Mouse (Mus musculus) midbrain, embryonic 14.5 days (tissue): ENCODE results near the gene Acot12. TPM values are rescaled to one million over a fixed set of nuclear protein-coding genes. Genes with fewer than 3 reads are reported as not detected.
A peak's percentile ranks its signal among the peaks of the same experiment; 100 is the strongest.

ENCODE experiments used
- ATAC-seq: fragments of 200-750 bp; cut with Nextera tagmentation; 2 replicates; pipeline ENCODE4 v1.8.0; 2017; ENCODE audit warnings: moderate number of reproducible peaks, moderate library complexity; ENCODE audit not compliant: low FRiP score, low TSS enrichment
- DNase-seq: peaks from one replicate; pipeline ENCODE4 v3.0.0-alpha.2; 2015
- H3K27ac ChIP-seq: fragments of 300-500 bp; sonication (generic); replicated peaks from 2 replicates; pipeline ENCODE4 v1.5.1; 2014; ENCODE audit warnings: mild to moderate bottlenecking, low read depth, low read length, moderate library complexity
- H3K27me3 ChIP-seq: fragments of 300-500 bp; sonication (generic); 2 replicates; pipeline ENCODE4 v1.6.1; 2014; ENCODE audit warnings: low read length, control low read depth, mixed read lengths; ENCODE audit not compliant: control insufficient read depth, insufficient read depth
- H3K36me3 ChIP-seq: fragments of 300-500 bp; sonication (generic); 2 replicates; pipeline ENCODE4 v1.6.1; 2014; ENCODE audit warnings: low read length, control low read depth; ENCODE audit not compliant: control insufficient read depth, insufficient read depth
- H3K4me1 ChIP-seq: fragments of 300-500 bp; sonication (generic); 2 replicates; pipeline ENCODE4 v1.6.1; 2014; ENCODE audit warnings: mild to moderate bottlenecking, antibody characterized with exemption, low read length, control low read depth; ENCODE audit not compliant: control insufficient read depth, insufficient read depth
- H3K4me2 ChIP-seq: fragments of 300-500 bp; sonication (generic); 2 replicates; pipeline ENCODE4 v1.6.1; 2014; ENCODE audit warnings: mild to moderate bottlenecking, low read length, moderate library complexity
- H3K4me3 ChIP-seq: fragments of 300-500 bp; sonication (generic); replicated peaks from 2 replicates; pipeline ENCODE4 v1.5.1; 2014; ENCODE audit warnings: low read depth, low read length
- H3K9ac ChIP-seq: fragments of 300-500 bp; sonication (generic); replicated peaks from 2 replicates; pipeline ENCODE4 v1.6.1; 2014; ENCODE audit warnings: mild to moderate bottlenecking, low read length, moderate library complexity
- H3K9me3 ChIP-seq: fragments of 300-500 bp; sonication (generic); 2 replicates; pipeline ENCODE4 v1.6.1; 2016; ENCODE audit warnings: low read length, control low read depth, mixed read lengths; ENCODE audit not compliant: control insufficient read depth
- WGBS: fragments of 180-500 bp; shearing (Covaris S2); extraction: QIAGEN DNeasy Blood & Tissue Kit; methylation state at CpG from one replicate; pipeline ENCODE4 v1.1.7; 2014; 5-methylcytosine and 5-hydroxymethylcytosine counted together
- polyA plus RNA-seq: library from polyadenylated mRNA; unstranded; fragments of >200 nt; fragmentation: Nextera tagmentation; extraction: Ambion mirVana; gene quantifications from 2 replicates; pipeline ENCODE4 v1.2.1, GENCODE M21; 2014

Gene Acot12
- polyA plus RNA-seq, 1 experiment from 2014 or later = not detected

GRCm38 (mm10) chr13:91723736-91724119 is 17.6 kb upstream of the Acot12 start:
- H3K9me3 ChIP-seq = no peaks in the 10 kb centered on the region
- H3K4me3 ChIP-seq = no peak overlapping the region
- H3K27me3 ChIP-seq = no peaks in the 10 kb centered on the region
- no peak for DNase-seq
- no peak overlapping the region for H3K27ac ChIP-seq
- no peak for ATAC-seq
- 80% methylated on average over 7 of the region's 7 CpGs for WGBS
- H3K36me3 ChIP-seq = no peaks in the 10 kb centered on the region
- H3K4me2 ChIP-seq = no peak overlapping the region
- H3K4me1 ChIP-seq = no peaks in the 10 kb centered on the region
- no peak overlapping the region for H3K9ac ChIP-seq

GRCm38 (mm10) chr13:91724211-91724610 is 17.1 kb upstream of the Acot12 start:
- Histone ChIP-seq H3K36me3 (no peaks in the 10 kb centered on the region), H3K4me3 (no peak overlapping the region), H3K4me2 (no peak overlapping the region), H3K27ac (no peak overlapping the region), H3K9me3 (no peaks in the 10 kb centered on the region), H3K27me3 (no peaks in the 10 kb centered on the region), H3K4me1 (no peaks in the 10 kb centered on the region), H3K9ac (no peak overlapping the region)
- 92% methylated on average over 3 of the region's 3 CpGs for WGBS
- ATAC-seq (no peak), DNase-seq (no peak)

GRCm38 (mm10) chr13:91725130-91725529 is 16.2 kb upstream of the Acot12 start:
- no peaks in the 10 kb centered on the region for H3K4me1 ChIP-seq
- WGBS = 81% methylated on average over 3 of the region's 3 CpGs
- no peaks in the 10 kb centered on the region for H3K27me3 ChIP-seq
- no peak overlapping the region for H3K4me3 ChIP-seq
- no peak overlapping the region for H3K4me2 ChIP-seq
- H3K9ac ChIP-seq = no peak overlapping the region
- no peaks in the 10 kb centered on the region for H3K9me3 ChIP-seq
- H3K36me3 ChIP-seq = no peaks in the 10 kb centered on the region
- DNase-seq = no peak
- H3K27ac ChIP-seq = no peak overlapping the region
- ATAC-seq = no peak

- Histone ChIP-seq H3K27me3 (no peaks in the 10 kb centered on the region), H3K9ac (no peak overlapping the region), H3K4me1 (no peaks in the 10 kb centered on the region), H3K4me2 (no peak overlapping the region), H3K9me3 (no peaks in the 10 kb centered on the region), H3K4me3 (no peak overlapping the region), H3K27ac (no peak overlapping the region), H3K36me3 (no peaks in the 10 kb centered on the region)
- DNase-seq (no peak), ATAC-seq (no peak)
Measured at GRCm38 (mm10) chr13:91727899-91728298, 13.4 kb upstream of the Acot12 start.

GRCm38 (mm10) chr13:91737191-91737590 is 4.1 kb upstream of the Acot12 start:
- peaks cover 5% of the 10 kb centered on the region; the same call in 1 of the 2 replicates for H3K4me1 ChIP-seq
- no peak overlapping the region for H3K9ac ChIP-seq
- H3K9me3 ChIP-seq = no peaks in the 10 kb centered on the region
- H3K4me3 ChIP-seq = no peak overlapping the region
- H3K36me3 ChIP-seq = no peaks in the 10 kb centered on the region
- no peaks in the 10 kb centered on the region for H3K27me3 ChIP-seq
- ATAC-seq = no peak
- DNase-seq = no peak
- no peak overlapping the region for H3K27ac ChIP-seq
- 95% methylated on average over 1 of the region's 1 CpGs for WGBS
- H3K4me2 ChIP-seq = no peak overlapping the region

GRCm38 (mm10) chr13:91740851-91741250 is 461 bp upstream of the Acot12 start:
- H3K4me1 ChIP-seq = peaks cover 5% of the 10 kb centered on the region; the same call in 1 of the 2 replicates
- DNase-seq (no peak), ATAC-seq (no peak)
- H3K27ac ChIP-seq = no peak overlapping the region
- peak overlapping the region; percentile 80 for H3K4me2 ChIP-seq
- 66% methylated on average over 6 of the region's 6 CpGs for WGBS
- H3K4me3 ChIP-seq = peak overlapping the region; percentile 44
- H3K9me3 ChIP-seq = no peaks in the 10 kb centered on the region
- H3K9ac ChIP-seq = peak overlapping the region; percentile 63; the same call in 1 of the 2 replicates
- H3K36me3 ChIP-seq = no peaks in the 10 kb centered on the region
- no peaks in the 10 kb centered on the region for H3K27me3 ChIP-seq

GRCm38 (mm10) chr13:91743180-91743579 is 1.9 kb downstream of the Acot12 start:
- H3K4me2 ChIP-seq = no peak overlapping the region
- no peak overlapping the region for H3K4me3 ChIP-seq
- DNase-seq (no peak), ATAC-seq (no peak)
- 78% methylated on average over 3 of the region's 3 CpGs for WGBS
- H3K27ac ChIP-seq = no peak overlapping the region
- no peaks in the 10 kb centered on the region for H3K36me3 ChIP-seq
- peaks cover 5% of the 10 kb centered on the region; the same call in 1 of the 2 replicates for H3K4me1 ChIP-seq
- H3K9me3 ChIP-seq = no peaks in the 10 kb centered on the region
- no peak overlapping the region for H3K9ac ChIP-seq
- H3K27me3 ChIP-seq = no peaks in the 10 kb centered on the region

- ATAC-seq = no peak
- 94% methylated on average over 5 of the region's 5 CpGs for WGBS
Measured at GRCm38 (mm10) chr13:91746470-91746869, 5.2 kb downstream of the Acot12 start.

GRCm38 (mm10) chr13:91748401-91748800 is 7.1 kb downstream of the Acot12 start:
- Histone ChIP-seq H3K9me3 (no peaks in the 10 kb centered on the region), H3K9ac (no peak overlapping the region), H3K27me3 (no peaks in the 10 kb centered on the region), H3K4me3 (no peak overlapping the region), H3K27ac (no peak overlapping the region), H3K36me3 (no peaks in the 10 kb centered on the region), H3K4me2 (no peak overlapping the region), H3K4me1 (no peaks in the 10 kb centered on the region)
- 89% methylated on average over 2 of the region's 2 CpGs for WGBS
- ATAC-seq (no peak), DNase-seq (no peak)

More at GRCm38 (mm10) chr13:91746470-91746869, 5.2 kb downstream of the Acot12 start:
- no peak overlapping the region for H3K27ac ChIP-seq
- H3K9me3 ChIP-seq = no peaks in the 10 kb centered on the region
- no peak overlapping the region for H3K9ac ChIP-seq
- no peak overlapping the region for H3K4me2 ChIP-seq
- H3K27me3 ChIP-seq = no peaks in the 10 kb centered on the region
- DNase-seq = no peak
- H3K4me3 ChIP-seq = no peak overlapping the region
- H3K4me1 ChIP-seq = peaks cover 3% of the 10 kb centered on the region; the same call in 1 of the 2 replicates
- H3K36me3 ChIP-seq = no peaks in the 10 kb centered on the region
